Mouse (Mus musculus): ENCODE data around the gene Chrne. TPM values are rescaled to one million over a fixed set of nuclear protein-coding genes. Genes with fewer than 3 reads are reported as not detected.

Chrne gene
- polyA plus RNA-seq, 1 experiment, result 0.06 TPM

DNA sequence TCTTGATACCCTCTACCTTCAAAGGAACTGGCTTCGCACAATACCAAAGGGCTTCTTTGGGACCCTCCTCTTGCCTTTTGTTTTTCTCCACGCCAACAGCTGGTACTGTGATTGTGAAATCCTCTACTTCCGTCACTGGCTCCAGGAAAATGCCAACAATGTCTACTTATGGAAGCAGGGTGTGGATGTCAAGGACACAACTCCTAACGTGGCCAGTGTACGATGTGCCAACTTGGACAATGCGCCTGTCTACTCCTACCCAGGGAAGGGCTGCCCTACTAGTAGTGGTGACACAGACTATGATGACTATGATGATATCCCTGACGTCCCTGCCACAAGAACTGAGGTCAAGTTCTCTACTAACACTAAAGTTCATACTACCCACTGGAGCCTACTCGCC is 21.0 kb upstream of the Chrne start:
- Histone ChIP-seq H3K4me3 (ENCODE audit: low read depth, low read length) (no peak overlapping the region), H3K36me3 (ENCODE audit: control insufficient read depth, insufficient read depth, low read length) (peaks cover 11% of the 10 kb centered on the region), H3K27me3 (ENCODE audit: control insufficient read depth, insufficient read depth, low read length) (no peaks in the 10 kb centered on the region), H3K4me1 (ENCODE audit: control insufficient read depth, insufficient read depth, insufficient read length, low read length) (no peaks in the 10 kb centered on the region), H3K27ac (ENCODE audit: insufficient read depth, low read depth, low read length) (no peak overlapping the region)
- 62% methylated on average over 8 of the region's 8 CpGs for WGBS
- TF ChIP-seq CTCF (IDR thresholded peaks at IDR 0.05; ENCODE audit: extremely low read depth, insufficient read length, insufficient replicate concordance, low read depth, low read length) (no peak), POLR2A (IDR thresholded peaks at IDR 0.05; ENCODE audit: low read depth, low read length) (no peak)

GRCm38 (mm10) chr11:70638714-70639278 is 19.8 kb upstream of the Chrne start, which contains the start of gene Gp1ba:
TSS of gene Gp1ba (plus strand) at chr11:70639122.
- Histone ChIP-seq H3K4me3 (ENCODE audit: low read depth, low read length) (no peak within 1 kb of the TSS), H3K4me1 (ENCODE audit: control insufficient read depth, insufficient read depth, insufficient read length, low read length) (no peaks in the 10 kb centered on the region), H3K27ac (ENCODE audit: insufficient read depth, low read depth, low read length) (no peak within 1 kb of the TSS), H3K27me3 (ENCODE audit: control insufficient read depth, insufficient read depth, low read length) (no peaks in the 10 kb centered on the region), H3K36me3 (ENCODE audit: control insufficient read depth, insufficient read depth, low read length) (peaks cover 3% of the 10 kb centered on the region; the same call in 1 of the 2 replicates)
- TF ChIP-seq POLR2A (IDR thresholded peaks at IDR 0.05; ENCODE audit: low read depth, low read length) (no peak), CTCF (IDR thresholded peaks at IDR 0.05; ENCODE audit: extremely low read depth, insufficient read length, insufficient replicate concordance, low read depth, low read length) (no peak)
- WGBS, result 14% methylated on average over 5 of the region's 5 CpGs

- H3K27me3 ChIP-seq (ENCODE audit: control insufficient read depth, insufficient read depth, low read length), result no peaks in the 10 kb centered on the region
- H3K4me1 ChIP-seq (ENCODE audit: control insufficient read depth, insufficient read depth, insufficient read length, low read length), result no peaks in the 10 kb centered on the region
- peaks cover 3% of the 10 kb centered on the region; the same call in 1 of the 2 replicates for H3K36me3 ChIP-seq (ENCODE audit: control insufficient read depth, insufficient read depth, low read length)
- no peak overlapping the region for H3K4me3 ChIP-seq (ENCODE audit: low read depth, low read length)
- TF ChIP-seq POLR2A (IDR thresholded peaks at IDR 0.05; ENCODE audit: low read depth, low read length) (no peak), CTCF (IDR thresholded peaks at IDR 0.05; ENCODE audit: extremely low read depth, insufficient read length, insufficient replicate concordance, low read depth, low read length) (no peak)
- WGBS, result 85% methylated on average over 1 of the region's 1 CpGs
- H3K27ac ChIP-seq (ENCODE audit: insufficient read depth, low read depth, low read length), result no peak overlapping the region
These were observed 19.3 kb upstream of the Chrne start for GRCm38 (mm10) chr11:70638293-70638692.

GRCm38 (mm10) chr11:70637764-70638163 is 18.7 kb upstream of the Chrne start:
- TF ChIP-seq POLR2A (IDR thresholded peaks at IDR 0.05; ENCODE audit: low read depth, low read length), result no peak
- no peak for TF ChIP-seq CTCF (IDR thresholded peaks at IDR 0.05; ENCODE audit: extremely low read depth, insufficient read length, insufficient replicate concordance, low read depth, low read length)
- Histone ChIP-seq H3K27me3 (ENCODE audit: control insufficient read depth, insufficient read depth, low read length) (no peaks in the 10 kb centered on the region), H3K36me3 (ENCODE audit: control insufficient read depth, insufficient read depth, low read length) (no peaks in the 10 kb centered on the region), H3K4me3 (ENCODE audit: low read depth, low read length) (no peak overlapping the region), H3K27ac (ENCODE audit: insufficient read depth, low read depth, low read length) (no peak overlapping the region), H3K4me1 (ENCODE audit: control insufficient read depth, insufficient read depth, insufficient read length, low read length) (no peaks in the 10 kb centered on the region)
- 97% methylated on average over 1 of the region's 1 CpGs for WGBS

DNA sequence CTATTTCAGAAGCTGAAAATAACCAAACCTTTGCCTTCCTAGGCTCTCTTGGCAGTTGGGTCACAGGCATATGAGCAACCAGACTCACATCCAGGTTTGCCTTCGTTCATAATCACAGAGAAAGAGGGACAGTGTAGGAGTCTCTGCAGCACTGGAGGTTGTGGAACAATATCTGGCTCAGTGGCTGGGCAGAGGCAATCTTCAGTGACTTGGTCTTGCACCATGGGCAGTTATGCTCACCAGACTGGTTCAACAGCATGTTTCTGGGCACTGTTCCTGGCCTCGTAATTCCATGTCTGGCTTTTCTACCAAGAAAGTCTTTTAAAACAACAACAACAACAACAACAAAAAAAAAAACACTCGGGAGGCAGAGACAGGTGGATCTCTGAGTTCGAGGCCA is 16.6 kb upstream of the Chrne start:
- Histone ChIP-seq H3K36me3 (ENCODE audit: control insufficient read depth, insufficient read depth, low read length) (no peaks in the 10 kb centered on the region), H3K27ac (ENCODE audit: insufficient read depth, low read depth, low read length) (no peak overlapping the region), H3K4me1 (ENCODE audit: control insufficient read depth, insufficient read depth, insufficient read length, low read length) (no peaks in the 10 kb centered on the region), H3K4me3 (ENCODE audit: low read depth, low read length) (no peak overlapping the region), H3K27me3 (ENCODE audit: control insufficient read depth, insufficient read depth, low read length) (no peaks in the 10 kb centered on the region)
- TF ChIP-seq CTCF (IDR thresholded peaks at IDR 0.05; ENCODE audit: extremely low read depth, insufficient read length, insufficient replicate concordance, low read depth, low read length) (no peak), POLR2A (IDR thresholded peaks at IDR 0.05; ENCODE audit: low read depth, low read length) (no peak)
- WGBS, result 69% methylated on average over 4 of the region's 4 CpGs

DNA sequence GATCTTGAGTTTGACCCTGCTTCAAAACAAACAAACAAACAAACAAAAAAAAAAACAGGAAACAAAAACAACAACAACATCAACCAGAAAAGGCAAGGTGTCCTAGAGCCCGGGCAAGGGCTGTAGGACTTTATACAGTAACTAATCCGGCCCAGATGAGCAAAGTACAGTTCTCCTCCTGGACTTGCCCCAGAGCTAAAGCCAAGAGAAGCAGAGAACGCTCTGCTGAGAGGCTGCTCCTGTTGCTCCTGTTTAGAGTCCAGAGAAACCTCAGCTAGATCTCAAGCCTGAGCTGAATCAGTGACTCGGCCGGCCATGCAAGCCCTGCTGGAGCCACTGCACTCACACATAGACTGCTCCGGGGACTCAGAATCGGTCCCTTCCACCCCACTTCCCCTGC is 11.1 kb upstream of the Chrne start:
- H3K4me1 ChIP-seq (ENCODE audit: control insufficient read depth, insufficient read depth, insufficient read length, low read length), result peaks cover 13% of the 10 kb centered on the region; the same call in 1 of the 2 replicates
- peak overlapping the region; percentile 93 for H3K27ac ChIP-seq (ENCODE audit: insufficient read depth, low read depth, low read length)
- H3K27me3 ChIP-seq (ENCODE audit: control insufficient read depth, insufficient read depth, low read length), result no peaks in the 10 kb centered on the region
- TF ChIP-seq POLR2A (IDR thresholded peaks at IDR 0.05; ENCODE audit: low read depth, low read length) (peak; percentile 61; the same call in 1 of the 2 replicates), CTCF (IDR thresholded peaks at IDR 0.05; ENCODE audit: extremely low read depth, insufficient read length, insufficient replicate concordance, low read depth, low read length) (no peak)
- H3K4me3 ChIP-seq (ENCODE audit: low read depth, low read length), result no peak overlapping the region
- WGBS, result 28% methylated on average over 7 of the region's 7 CpGs
- no peaks in the 10 kb centered on the region for H3K36me3 ChIP-seq (ENCODE audit: control insufficient read depth, insufficient read depth, low read length)

DNA sequence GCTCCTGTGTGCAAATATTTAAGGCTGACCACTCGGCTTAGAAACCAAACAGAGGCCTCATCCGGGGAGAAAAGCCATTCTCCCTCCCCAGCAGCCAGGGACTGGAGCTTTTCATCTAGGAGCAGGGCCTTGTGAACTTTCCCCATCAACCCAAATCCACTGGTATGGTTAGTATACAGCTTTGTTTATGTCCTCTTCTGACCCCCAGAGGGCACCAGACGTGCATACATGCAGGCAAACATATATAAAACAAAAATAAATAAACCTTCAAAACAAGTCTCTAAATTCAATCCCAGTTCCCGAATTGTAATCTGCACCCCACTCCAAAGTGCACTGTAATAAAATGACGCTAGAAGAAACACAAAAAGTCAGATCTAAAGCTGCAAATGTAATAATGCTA is 10.5 kb upstream of the Chrne start:
- Histone ChIP-seq H3K4me3 (ENCODE audit: low read depth, low read length) (no peak overlapping the region), H3K36me3 (ENCODE audit: control insufficient read depth, insufficient read depth, low read length) (no peaks in the 10 kb centered on the region), H3K4me1 (ENCODE audit: control insufficient read depth, insufficient read depth, insufficient read length, low read length) (peaks cover 13% of the 10 kb centered on the region; the same call in 1 of the 2 replicates), H3K27ac (ENCODE audit: insufficient read depth, low read depth, low read length) (peak overlapping the region; percentile 93; the same call in 1 of the 2 replicates), H3K27me3 (ENCODE audit: control insufficient read depth, insufficient read depth, low read length) (no peaks in the 10 kb centered on the region)
- 26% methylated on average over 5 of the region's 5 CpGs for WGBS
- TF ChIP-seq CTCF (IDR thresholded peaks at IDR 0.05; ENCODE audit: extremely low read depth, insufficient read length, insufficient replicate concordance, low read depth, low read length) (no peak), POLR2A (IDR thresholded peaks at IDR 0.05; ENCODE audit: low read depth, low read length) (no peak)
